Mouse (Mus musculus) heart, postnatal 25 days (tissue): ENCODE data around the gene Igsf11. TPM values are rescaled to one million over a fixed set of nuclear protein-coding genes. Genes with fewer than 3 reads are reported as not detected.

Experiments
- DNase-seq: peaks from one replicate; pipeline ENCODE4 v3.0.0; 2022; ENCODE audit warnings: low spot score
- intact Hi-C: fragments of 180-260 bp; cut with DNase I; formaldehyde crosslinking; loops from one replicate; pipeline ENCODE4 v1.15.1; 2025
- total RNA-seq, 2 experiments: library from RNA; stranded (reverse); gene quantifications; 2 replicates each; pipeline ENCODE4 v1.2.3; 2021

The Igsf11 gene
- under 1 TPM; 0.47 to 0.53 TPM for total RNA-seq

DNA sequence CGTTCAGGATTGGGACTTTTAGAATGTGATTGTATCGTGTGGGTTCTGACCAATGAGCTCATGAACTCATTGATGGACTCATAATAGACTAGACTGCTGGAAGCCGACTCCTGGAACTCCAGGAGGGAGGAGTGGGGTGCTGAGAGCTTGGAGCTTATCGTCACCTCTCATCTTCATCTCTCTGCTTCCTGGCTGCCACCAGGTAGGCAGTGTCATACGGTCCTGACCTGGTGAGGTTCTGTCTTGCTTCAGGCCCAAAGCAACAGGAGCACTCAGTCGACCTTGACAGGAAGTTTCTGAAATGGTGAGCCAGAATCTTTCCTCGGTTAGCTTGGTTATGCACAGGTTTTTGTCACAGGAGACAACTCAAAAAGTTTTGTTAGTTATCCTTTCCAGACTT is at the start of gene Igsf11:
Gene Igsf11, plus strand, starts transcription at position 301 of the 400 bp plus-strand sequence.
- intact Hi-C loops, result no loop called here
- no peak for DNase-seq

- no peak for DNase-seq
- intact Hi-C loops, result loop anchor here (1.0 to 5.0 kb wide), 3 partner anchors 191 to 864 kb away; no protein-coding TSS in a partner anchor
Measured at GRCm38 (mm10) chr16:38858120-38858749, 34.2 kb upstream of the Igsf11 start.

GRCm38 (mm10) chr16:38860548-38860947 is 31.9 kb upstream of the Igsf11 start:
- intact Hi-C loops, result no loop called here

DNA sequence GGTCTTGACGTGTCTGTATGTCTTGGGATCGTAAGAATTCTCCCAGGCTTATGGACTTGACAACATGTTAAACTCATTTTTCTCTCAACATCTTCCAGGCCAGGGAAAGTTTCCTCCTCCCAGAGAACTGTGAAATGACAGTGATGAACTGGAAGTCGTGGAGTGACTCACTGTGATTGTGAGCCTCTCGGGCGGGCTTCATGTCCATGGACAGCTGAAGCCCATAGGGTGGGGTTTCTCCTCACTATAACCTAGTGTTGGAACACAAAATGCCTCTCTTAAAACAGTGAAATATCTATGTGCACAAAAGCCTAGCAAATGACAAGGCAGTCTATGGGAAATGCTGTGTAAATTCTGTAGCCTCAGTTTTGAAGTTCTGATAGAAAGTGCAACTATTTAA is 28.1 kb upstream of the Igsf11 start:
- intact Hi-C loops, result no loop called here

More at GRCm38 (mm10) chr16:38860548-38860947, 31.9 kb upstream of the Igsf11 start:
- DNase-seq, result no peak

DNA sequence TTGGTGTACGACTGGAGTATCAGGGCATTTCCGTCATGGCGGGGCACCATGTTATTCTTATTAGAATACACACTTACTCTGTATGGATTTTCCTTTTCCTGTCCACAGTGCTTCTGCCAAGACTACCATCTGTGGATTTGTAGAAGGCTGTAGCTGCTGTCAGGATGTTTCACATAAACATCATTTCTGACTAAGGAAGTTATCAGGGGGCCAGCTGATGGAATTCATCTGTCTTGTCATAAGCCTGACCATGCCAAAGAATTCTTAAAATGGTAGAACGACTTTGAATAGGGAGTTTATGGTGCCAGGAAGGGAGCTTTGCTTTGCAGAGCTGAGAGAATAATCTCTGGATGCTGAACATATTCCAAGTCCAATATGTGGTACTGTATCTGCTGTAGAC is 19.2 kb upstream of the Igsf11 start:
- no peak for DNase-seq
- intact Hi-C loops, result no loop called here

More for the DNA sequence above, 28.1 kb upstream of the Igsf11 start:
- no peak for DNase-seq

- intact Hi-C loops, result no loop called here
- no peak for DNase-seq
Measured at GRCm38 (mm10) chr16:38874481-38874880, 18.0 kb upstream of the Igsf11 start.

DNA sequence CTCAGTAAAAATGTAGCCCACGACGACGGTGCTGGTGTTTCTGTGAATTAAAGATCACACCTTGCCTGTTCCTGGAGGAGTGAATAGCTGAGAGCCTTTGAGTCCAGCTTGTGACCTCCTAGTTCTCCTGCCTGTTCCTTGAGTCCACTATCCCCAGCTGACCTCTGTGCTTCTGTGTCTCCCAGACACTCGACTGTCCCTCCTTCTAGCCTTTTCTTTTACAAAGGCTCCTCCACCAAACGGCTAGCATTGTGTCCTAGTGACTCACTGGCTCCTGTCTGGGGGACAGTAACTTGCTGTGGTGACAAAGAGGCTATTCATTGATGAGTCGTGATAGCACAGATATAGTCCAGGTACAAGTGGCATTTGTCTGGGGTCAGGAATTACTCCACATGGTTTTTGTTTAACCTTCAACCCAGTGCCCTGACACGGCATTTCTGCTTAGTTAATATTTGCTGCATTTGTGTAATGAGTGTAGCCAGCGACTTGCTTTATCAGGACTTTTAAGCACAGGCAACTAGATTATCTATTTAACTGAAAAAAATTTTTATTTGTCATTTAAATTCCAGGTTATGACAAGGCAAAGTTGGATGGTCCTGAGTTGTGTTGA is 6.5 kb downstream of the Igsf11 start:
- intact Hi-C loops, result no loop called here
- DNase-seq, result no peak

GRCm38 (mm10) chr16:38900024-38900423 is 7.6 kb downstream of the Igsf11 start:
- intact Hi-C loops, result loop anchor here (5.0 kb wide), 1 partner anchor 152 kb away; no protein-coding TSS in a partner anchor
- no peak for DNase-seq

GRCm38 (mm10) chr16:38902111-38902778 is 9.8 kb downstream of the Igsf11 start:
- DNase-seq, result peak; percentile 77
- intact Hi-C loops, result loop anchor here (5.0 kb wide), 1 partner anchor 150 kb away; no protein-coding TSS in a partner anchor

DNA sequence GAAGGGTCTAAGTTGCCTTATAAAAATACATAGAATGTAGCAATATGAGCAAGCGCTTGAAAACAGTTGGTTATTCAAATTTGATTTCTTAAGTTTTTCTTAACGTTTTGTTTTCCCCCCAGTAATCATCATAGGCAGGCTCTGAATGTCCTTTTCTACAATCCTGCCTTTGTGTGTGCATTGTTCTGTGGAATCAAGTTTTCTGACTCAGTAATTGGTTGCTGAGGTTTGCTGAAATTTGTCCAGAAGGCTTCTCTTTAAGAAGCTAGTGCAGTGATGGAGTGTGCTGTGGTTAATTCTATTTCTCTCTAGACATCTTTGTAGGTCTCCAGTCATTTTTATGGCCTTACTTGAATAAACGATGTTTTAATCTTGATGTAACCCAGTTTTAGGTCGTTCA is 10.5 kb downstream of the Igsf11 start:
- intact Hi-C loops, result loop anchor here (5.0 kb wide), 1 partner anchor 149 kb away; no protein-coding TSS in a partner anchor
- no peak for DNase-seq

DNA sequence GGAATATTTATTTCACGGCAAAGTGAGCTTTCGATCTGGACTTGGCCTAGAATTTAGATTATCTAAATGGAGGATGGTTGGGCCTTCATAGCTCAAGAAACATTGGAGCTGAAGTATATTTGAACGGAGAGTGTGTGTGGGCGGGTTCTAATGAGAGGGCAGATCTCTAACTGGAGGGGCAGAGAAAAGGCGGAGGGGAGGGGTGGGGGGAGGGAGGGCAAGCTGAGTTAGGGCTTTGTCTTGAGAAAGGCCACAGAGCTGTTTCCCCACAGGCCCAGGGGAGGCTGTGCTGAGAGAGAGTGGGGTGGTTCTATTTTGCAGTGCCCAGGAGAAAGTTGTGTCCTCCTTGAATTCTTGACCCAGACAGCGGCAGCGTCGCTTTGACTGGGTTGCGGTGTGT is 11.7 kb downstream of the Igsf11 start:
- no peak for DNase-seq
- intact Hi-C loops, result loop anchor here (5.0 kb wide), 1 partner anchor 148 kb away; no protein-coding TSS in a partner anchor

- no peak for DNase-seq
- intact Hi-C loops, result no loop called here
Measured at GRCm38 (mm10) chr16:38905911-38906310, 13.4 kb downstream of the Igsf11 start.

DNA sequence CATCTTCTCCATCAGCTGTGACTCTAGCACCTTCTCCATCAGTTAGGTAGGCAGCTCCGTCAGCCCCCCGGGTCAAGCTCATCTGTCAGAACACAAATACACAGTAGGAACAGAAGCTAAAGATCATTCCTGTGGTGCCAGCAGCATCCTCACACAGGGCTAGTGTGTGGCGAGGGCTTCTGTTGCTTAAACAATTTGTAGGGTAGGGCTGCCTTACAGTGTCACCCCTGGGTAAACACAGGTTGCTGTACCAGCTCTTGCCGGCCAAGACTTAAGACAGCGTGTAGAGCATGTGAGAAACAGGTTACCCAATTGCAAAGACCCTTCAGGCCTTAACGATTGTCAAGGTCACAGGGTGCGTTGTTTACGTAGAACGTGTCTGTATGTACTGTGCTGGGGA is 15.8 kb downstream of the Igsf11 start:
- intact Hi-C loops, result no loop called here
- no peak for DNase-seq

DNA sequence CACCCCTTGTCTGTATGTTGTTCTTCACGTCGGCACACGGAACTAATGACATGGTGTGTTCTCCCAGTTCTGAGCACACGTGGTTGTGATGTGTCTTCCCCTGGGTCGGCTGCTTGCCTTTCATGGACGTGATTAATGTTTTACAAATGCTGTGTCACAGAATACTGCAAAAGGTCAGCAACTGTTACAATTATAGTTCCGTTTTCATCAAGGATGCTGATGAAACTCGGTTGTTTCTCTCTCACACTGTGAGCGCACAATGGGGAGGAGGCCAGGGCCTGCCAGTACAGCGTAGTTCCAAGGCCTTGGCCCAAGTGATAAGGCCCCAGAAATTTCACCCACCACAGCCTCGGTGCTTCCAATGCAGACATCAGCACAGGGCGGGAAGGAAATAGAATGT is 17.0 kb downstream of the Igsf11 start:
- intact Hi-C loops, result no loop called here
- no peak for DNase-seq

- intact Hi-C loops, result no loop called here
- no peak for DNase-seq
Measured at GRCm38 (mm10) chr16:38910088-38910487, 17.6 kb downstream of the Igsf11 start.

GRCm38 (mm10) chr16:38915451-38915850 is 23.0 kb downstream of the Igsf11 start:
- no peak for DNase-seq
- intact Hi-C loops, result no loop called here

- no peak for DNase-seq
- intact Hi-C loops, result no loop called here
Measured at GRCm38 (mm10) chr16:38916053-38916786, 23.7 kb downstream of the Igsf11 start.

DNA sequence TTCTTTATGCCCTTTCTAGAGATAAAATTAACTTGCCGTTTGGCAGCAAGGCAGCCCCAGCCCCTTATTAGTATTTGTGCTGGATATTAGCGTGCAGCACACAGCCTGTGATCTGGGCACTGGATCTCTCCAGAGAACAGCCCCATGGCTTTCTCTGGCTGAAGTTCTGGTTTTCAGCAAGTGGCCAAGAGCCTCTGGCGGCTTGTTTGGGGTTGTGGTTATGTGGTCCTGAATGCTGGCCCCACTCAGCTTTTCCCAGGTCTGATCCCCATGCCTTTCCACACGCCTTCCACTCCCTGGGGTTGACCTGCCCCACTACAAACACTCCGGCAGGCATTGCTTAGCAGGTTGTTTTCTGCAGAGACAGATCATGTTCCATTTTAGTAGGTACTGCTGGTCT is 24.4 kb downstream of the Igsf11 start:
- DNase-seq, result no peak
- intact Hi-C loops, result no loop called here

GRCm38 (mm10) chr16:38918121-38918520 is 25.6 kb downstream of the Igsf11 start:
- intact Hi-C loops, result no loop called here
- no peak for DNase-seq

GRCm38 (mm10) chr16:38920488-38920887 is 28.0 kb downstream of the Igsf11 start:
- intact Hi-C loops, result no loop called here

More at GRCm38 (mm10) chr16:38920488-38920887, 28.0 kb downstream of the Igsf11 start:
- no peak for DNase-seq
